Mouse (Mus musculus) inflammation-experienced regulatory T-cells, adult 6 months (primary cell): ENCODE results near the gene Cdh9. TPM values are rescaled to one million over a fixed set of nuclear protein-coding genes. Genes with fewer than 3 reads are reported as not detected.

Experiments used
- ATAC-seq: one replicate; pipeline ENCODE4 v1.8.0; 2017
- polyA plus RNA-seq, 3 experiments: library from polyadenylated mRNA; unstranded; fragments of 100-300 nt; shearing (Covaris generic); gene quantifications; one replicate each; pipeline ENCODE4 v1.2.1; 2017

Cdh9 gene
- not detected for polyA plus RNA-seq

GRCm38 (mm10) chr15:16728470-16729011 lies at the start of gene Cdh9:
Gene Cdh9, plus strand, starts transcription at chr15:16728756.
- no peak for ATAC-seq

DNA sequence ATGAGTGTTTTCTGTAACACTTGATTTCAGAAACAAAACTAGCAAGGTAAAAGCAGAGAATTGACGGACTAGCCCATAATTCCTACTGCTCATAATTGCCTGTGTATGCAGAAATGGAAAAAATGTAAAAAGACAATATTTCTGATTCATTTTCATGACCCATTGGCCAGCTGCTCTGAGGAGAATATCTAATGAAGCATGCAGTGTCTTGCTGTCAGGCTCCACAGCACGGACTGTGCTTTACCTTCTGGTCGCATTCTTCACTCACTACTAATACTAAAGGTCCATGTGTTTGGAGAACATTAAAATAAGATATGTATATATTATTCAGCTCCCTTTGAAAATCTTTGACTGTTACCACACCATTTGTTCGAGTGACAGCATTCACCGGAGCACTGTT lies 49.5 kb upstream of the Cdh9 start:
- no peak for ATAC-seq

DNA sequence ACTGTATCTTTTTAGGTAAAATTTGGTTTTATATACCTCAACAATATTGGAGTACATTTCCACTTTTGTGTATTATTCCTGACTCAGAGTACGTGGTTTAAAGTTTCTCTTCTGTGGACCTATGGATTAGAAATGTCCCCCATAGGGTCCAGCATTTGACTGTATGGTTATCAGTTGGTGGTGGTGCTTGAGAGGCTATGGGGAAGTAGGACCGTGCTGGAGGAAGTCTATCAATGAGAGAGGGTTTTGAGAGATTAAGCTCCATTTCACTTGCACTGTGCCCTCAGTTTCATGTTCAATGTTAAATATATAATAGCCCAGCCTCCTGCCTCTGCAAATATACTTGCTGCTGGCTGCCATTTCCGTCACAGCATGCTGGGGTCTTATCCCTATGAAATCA lies 28.7 kb upstream of the Cdh9 start:
- ATAC-seq: no peak

- ATAC-seq: no peak
Measured at GRCm38 (mm10) chr15:16702340-16702739, 26.2 kb upstream of the Cdh9 start.

DNA sequence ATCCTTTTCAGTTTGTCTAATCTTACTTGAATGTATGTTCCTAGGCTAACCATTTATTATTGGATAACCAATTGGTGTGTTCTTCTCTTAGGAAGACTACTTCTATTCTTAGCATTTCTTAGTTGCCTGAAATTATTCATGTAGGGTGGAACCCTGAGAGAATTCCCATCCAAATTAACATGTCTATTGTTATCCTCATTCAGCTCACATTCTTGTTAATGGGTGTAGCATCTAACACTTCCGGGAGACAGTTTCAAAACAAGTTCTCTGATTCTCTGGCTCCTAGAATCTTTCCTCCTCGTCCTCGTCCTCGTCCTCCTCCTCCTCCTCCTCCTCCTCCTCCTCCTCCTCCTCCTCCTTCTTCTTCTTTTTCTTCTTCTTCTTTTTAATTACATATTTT lies 10.5 kb downstream of the Cdh9 start:
- no peak for ATAC-seq

GRCm38 (mm10) chr15:16746672-16747071 lies 18.1 kb downstream of the Cdh9 start:
- ATAC-seq: no peak

- no peak for ATAC-seq
Measured at GRCm38 (mm10) chr15:16763252-16763651, 34.7 kb downstream of the Cdh9 start.

DNA sequence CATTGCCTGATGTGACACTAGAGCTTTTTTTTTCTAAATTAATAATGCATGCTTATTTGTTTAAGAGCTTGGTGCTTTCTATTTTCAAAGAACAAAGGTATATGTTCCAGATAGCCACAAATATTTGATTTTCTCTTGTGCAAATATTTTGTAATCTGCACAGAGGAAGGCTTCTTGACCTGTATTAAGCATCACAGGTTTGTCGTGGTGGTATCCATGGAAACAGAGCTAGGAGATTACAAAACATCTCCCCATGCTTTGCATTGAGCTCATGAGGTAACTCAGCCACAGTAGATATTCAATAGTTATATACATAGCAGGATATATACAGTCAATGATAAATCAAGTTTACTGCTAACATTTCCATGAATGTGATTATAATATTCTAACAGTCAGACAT lies 56.0 kb downstream of the Cdh9 start:
- ATAC-seq: no peak

GRCm38 (mm10) chr15:16792857-16793256 lies 64.3 kb downstream of the Cdh9 start:
- no peak for ATAC-seq

- ATAC-seq: no peak
Measured at GRCm38 (mm10) chr15:16801302-16801701, 72.7 kb downstream of the Cdh9 start.

DNA sequence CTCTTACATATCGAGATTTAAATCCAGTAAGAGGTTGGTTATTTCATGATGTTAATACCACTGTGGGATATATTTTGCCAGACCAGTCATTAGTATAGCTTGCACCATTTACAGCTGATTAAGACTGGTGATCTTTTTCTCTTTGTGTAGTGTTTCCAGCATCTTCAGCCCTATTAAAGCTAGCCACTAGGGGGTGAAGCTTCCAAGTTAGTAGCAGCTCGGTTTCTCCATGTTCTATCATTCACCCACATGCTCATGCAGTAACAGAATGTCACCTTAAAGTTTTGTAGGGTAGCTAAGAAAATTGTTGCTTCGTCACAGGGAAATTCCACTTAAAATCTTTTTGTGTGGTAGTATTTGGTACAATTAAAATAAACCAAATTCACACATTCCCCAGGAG lies 82.2 kb downstream of the Cdh9 start:
- no peak for ATAC-seq

DNA sequence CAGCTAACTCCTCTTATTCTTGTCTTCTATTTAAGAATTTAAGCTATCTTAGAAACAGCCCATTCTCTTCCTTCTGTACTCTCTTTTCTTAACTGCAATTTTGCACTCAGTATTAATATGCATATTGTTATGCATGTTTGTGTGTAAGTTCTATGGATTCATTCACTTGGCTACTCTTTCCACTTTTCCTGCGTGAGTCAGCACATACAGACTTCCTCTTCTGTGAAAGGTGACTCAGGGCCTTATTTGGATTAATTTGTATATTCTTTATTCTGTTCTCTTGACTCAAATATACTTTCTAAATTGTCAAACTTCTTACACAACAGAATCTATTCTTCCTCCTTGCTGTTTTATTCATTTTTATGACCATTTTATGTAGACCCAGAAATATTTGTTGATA lies 85.5 kb downstream of the Cdh9 start:
- ATAC-seq: no peak

DNA sequence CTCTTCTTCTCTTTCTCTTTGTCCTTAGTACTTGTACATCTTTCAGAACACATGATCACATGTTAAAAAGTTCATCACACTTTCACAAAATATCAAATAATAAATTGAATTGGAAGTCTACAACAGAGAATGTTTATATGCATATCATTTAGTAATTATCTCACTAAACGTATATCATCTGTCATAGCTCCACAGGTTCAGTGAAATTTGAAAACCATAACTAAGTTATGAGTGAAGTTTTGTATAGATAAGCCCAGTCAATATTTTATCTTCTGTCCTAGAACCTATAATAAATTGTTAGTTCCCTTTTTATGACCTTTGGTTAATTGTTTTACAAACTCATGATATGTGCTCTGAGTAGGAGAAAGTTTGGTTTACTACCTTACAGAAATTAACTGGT lies 106.2 kb downstream of the Cdh9 start:
- ATAC-seq: no peak

DNA sequence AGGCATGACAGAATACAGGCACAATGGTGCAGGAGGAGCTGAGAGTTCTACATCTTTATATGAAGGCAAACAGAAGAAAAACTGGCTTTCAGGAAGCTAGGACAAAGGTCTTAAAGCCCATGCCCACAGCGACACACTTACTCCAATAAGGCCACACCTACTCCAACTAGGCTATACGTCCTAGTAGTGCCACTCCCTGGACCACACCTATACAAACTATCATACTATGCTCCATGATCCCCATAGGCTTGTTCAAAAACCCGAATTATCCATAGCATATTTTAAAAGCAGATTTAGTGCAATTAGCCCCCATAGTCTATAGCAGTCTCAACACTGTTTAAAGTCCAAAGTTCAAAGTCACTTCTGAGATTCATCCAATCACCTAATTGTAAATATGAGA lies 154.0 kb downstream of the Cdh9 start:
- no peak for ATAC-seq

- ATAC-seq: no peak
Measured at GRCm38 (mm10) chr15:16896674-16897073, 168.1 kb downstream of the Cdh9 start.
